Mouse (Mus musculus): Measurements from ENCODE around the gene Sos2.
"Not testable (repeated sequence)": the region's sequence is repeated elsewhere in the genome, so short reads cannot be mapped to it uniquely, and the experiment has no call there.

Sos2 gene

DNA sequence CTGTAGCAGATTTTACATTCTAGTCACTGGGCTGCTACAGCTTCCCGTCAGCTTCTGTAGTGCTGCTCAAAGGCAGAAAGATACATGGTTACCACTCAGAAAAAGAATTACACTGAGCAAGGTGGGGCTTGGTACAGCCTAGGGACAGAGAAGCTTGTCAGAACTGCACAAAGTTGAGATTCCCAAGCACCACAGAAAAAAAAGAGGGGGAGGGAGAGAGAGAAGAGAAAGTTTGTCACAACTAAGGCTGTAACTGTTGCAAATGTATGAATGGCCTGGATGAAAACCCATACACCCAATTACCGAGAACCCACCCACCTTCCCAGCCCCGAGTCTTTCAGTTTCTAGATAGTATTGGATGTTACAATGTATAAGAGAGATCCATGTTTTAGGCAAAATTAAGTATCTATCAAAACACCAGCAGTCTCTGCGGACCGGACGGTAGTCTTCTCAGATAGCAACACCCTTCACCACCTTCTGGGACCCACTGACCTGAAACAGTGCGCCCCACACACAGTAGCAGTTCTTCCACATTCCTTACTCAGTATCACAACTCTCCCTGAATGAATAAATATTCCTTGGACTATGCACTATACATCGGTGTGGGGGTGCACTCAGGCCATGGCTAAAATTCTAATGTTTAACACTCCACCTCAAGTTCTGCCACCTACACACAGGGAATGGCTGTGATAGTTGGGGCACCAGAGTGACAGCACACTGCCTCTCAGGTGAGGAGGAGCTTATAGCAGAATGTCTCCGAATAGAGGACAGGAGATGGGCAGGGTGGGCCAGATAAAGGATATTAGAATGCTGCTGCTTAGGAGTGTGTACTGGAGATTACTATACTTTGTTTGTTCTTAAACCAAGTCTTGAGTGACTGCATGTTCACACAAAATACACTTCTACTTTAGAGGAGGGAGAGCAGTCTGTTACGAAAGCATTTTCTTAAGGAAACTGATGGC is 6.8 kb downstream of the Sos2 start:
- DNase-seq (ENCODE audit: low spot score in 2 of 2), result no peak

DNA sequence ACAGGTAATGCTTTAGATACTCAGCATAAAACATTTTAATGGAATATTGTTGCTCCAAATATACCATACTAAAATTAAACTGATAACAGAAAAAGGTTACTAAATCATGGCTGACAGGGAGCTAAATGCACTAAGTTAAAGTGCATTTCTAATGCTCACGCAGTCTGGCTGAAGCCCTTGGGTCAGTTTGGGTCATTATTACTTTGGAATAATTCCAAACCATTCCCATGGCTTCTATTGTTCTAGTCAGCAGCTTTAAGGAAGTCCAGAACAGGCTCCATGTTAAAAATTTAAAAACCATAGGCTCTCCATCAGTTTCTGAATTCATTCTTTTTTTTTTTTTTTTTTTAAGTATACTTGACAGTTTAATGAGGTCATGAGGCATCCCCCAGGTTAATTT is 7.5 kb downstream of the Sos2 start:
- DNase-seq (ENCODE audit: low spot score in 2 of 2), result no peak

GRCm38 (mm10) chr12:69666721-69667120 is 14.9 kb downstream of the Sos2 start:
- DNase-seq (ENCODE audit: low spot score in 2 of 2), result no peak

DNA sequence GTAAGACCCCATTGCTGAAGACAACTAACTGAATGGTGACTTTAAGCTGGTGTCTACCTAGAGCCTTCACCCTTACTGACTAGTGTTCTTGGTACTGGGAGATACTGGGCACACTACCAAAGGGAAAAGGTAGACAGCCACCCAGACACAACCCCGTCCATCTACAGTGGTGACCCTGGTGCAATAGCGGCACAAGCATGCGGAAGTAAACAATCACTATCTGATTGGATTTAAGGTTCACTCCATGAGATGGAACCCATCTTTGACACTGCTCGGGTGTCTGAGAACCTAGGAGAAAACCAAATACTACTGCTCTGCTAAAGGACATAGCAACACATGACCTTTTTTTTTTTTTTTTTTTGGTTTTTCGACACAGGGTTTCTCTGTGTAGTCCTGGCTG is 20.0 kb downstream of the Sos2 start:
- no peak for DNase-seq (ENCODE audit: low spot score in 2 of 2)

DNA sequence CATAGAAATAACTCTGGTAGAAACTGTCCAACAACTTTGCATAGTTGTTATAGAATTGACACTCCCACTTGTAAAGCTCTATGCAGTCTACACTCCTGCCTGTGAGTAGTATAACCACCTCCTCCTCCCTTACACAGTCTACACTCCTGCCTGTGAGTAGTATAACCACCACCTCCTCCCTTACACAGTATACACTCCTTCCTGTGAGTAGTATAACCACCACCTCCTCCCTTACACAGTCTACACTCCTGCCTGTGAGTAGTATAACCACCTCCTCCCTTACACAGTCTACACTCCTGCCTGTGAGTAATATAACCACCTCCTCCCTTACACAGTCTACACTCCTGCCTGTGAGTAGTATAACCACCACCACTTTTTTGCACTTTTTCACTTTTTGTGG is 27.7 kb downstream of the Sos2 start:
- not testable (repeated sequence) for DNase-seq (ENCODE audit: low spot score in 2 of 2)

GRCm38 (mm10) chr12:69649511-69649910 is 32.1 kb downstream of the Sos2 start:
- DNase-seq (ENCODE audit: low spot score in 2 of 2), result no peak

GRCm38 (mm10) chr12:69645821-69646616 is 35.6 kb downstream of the Sos2 start:
- DNase-seq (ENCODE audit: low spot score in 2 of 2), result no peak

GRCm38 (mm10) chr12:69644877-69645276 is 36.8 kb downstream of the Sos2 start:
- DNase-seq (ENCODE audit: low spot score in 2 of 2), result no peak

GRCm38 (mm10) chr12:69642877-69643276 is 38.8 kb downstream of the Sos2 start:
- no peak for DNase-seq (ENCODE audit: low spot score in 2 of 2)

DNA sequence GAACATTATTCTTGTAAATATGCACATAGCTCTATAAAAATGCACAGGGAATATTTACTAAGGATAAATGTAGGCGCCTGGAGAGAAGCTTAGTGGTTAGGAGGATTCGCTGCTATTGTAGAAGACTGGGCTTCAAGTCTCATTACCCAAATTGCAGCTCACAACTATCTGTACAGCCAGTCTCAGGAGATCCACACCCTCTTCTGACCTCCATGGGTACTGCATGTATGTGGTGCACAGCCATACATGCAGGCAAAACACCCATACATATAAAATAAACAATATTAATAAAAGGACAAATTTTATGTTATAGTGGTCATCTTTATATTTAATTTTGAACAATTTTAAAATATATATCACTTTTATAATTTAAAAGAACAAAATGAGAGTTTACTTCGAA is 46.9 kb downstream of the Sos2 start:
- no peak for DNase-seq (ENCODE audit: low spot score in 2 of 2)

- DNase-seq (ENCODE audit: low spot score in 2 of 2), result not testable (repeated sequence)
Measured at GRCm38 (mm10) chr12:69618590-69618989, 63.1 kb downstream of the Sos2 start.

GRCm38 (mm10) chr12:69604367-69604766 is 77.3 kb downstream of the Sos2 start:
- DNase-seq (ENCODE audit: low spot score in 2 of 2), result no peak

DNA sequence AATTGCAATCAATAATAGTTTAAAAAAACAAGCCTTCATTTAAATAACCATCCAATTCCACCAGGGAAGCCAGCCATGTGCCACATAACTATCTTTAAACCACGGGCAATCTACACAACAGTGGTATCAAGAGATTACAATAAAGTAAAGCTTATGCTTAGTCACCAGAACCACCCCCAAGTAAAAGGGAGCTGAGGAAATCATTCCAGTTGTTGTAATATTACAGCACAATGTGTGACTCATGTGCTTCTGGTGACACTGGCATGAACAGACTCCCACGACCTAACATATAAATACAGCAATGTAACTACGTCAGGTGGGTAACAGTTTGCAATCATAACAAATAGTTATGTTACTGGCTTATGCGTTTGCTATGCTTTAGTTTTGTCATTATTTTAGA is 84.2 kb downstream of the Sos2 start:
- no peak for DNase-seq (ENCODE audit: low spot score in 2 of 2)

DNA sequence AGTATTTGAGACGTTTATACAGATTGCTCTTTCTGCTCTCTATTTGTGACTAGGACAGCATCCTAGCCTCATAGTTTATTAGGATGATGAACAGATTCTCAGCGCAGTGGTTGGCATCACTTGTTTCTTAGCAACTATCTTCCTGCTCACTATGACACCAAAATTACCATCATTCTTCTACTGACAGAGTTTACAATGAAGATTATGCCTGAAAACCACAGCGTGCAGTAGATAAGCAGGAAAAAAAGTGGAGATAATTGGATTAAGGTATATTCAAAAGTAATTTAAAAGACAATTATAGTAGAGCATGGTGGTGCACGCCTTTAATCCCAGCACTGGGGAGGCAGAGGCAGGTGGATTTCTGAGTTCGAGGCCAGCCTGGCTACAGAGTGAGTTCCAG is 88.5 kb downstream of the Sos2 start:
- DNase-seq (ENCODE audit: low spot score in 2 of 2), result no peak

- no peak for DNase-seq (ENCODE audit: low spot score in 2 of 2)
Measured at GRCm38 (mm10) chr12:69583270-69583629, 98.4 kb downstream of the Sos2 start.

GRCm38 (mm10) chr12:69582613-69583269 is 98.9 kb downstream of the Sos2 start, which contains the start of gene Vcpkmt:
Vcpkmt (minus strand) TSS chr12:69583028.
- DNase-seq (ENCODE audit: low spot score in 2 of 2), result peak; percentile 80 to 81

DNA sequence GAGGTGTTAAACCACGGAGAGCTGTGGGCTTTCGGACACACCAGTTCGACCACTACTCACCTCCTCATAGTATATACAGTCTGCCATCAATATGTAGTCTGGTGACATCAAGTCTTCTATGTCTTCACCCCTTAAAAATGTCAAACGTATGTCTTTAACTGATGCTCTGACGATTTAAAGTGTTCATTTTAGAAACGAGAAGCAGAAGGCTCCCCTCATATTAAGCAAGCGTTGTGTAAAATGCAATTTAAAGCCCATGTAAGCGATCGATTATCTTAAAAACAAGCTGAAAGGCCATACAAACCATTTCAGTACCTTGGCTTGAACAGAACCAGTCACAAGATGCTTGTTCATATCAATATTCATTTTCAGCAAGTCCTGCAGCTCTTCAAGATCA is 99.4 kb downstream of the Sos2 start:
- DNase-seq (ENCODE audit: low spot score in 2 of 2), result no peak

DNA sequence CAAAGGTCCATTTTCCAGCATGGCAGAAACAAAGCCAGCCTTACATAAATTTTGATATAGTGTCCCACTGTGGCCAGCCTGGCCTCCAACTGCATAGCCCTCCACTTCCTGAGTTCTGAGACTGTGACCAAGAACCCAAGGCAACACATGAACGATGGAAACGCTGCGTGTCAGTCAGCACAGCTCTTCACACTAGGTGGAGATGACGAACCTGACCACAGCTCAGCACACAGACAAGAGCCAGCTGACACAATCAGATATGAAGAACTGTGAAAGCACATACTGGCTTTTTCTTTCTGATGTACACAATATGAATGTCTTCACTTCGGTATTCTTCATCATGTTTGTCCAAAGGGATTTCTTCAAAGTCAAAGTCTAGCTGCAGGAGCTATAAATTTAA is 102.0 kb downstream of the Sos2 start:
- DNase-seq (ENCODE audit: low spot score in 2 of 2), result no peak

GRCm38 (mm10) chr12:69576120-69576627 is 105.5 kb downstream of the Sos2 start:
- no peak for DNase-seq (ENCODE audit: low spot score in 2 of 2)

DNA sequence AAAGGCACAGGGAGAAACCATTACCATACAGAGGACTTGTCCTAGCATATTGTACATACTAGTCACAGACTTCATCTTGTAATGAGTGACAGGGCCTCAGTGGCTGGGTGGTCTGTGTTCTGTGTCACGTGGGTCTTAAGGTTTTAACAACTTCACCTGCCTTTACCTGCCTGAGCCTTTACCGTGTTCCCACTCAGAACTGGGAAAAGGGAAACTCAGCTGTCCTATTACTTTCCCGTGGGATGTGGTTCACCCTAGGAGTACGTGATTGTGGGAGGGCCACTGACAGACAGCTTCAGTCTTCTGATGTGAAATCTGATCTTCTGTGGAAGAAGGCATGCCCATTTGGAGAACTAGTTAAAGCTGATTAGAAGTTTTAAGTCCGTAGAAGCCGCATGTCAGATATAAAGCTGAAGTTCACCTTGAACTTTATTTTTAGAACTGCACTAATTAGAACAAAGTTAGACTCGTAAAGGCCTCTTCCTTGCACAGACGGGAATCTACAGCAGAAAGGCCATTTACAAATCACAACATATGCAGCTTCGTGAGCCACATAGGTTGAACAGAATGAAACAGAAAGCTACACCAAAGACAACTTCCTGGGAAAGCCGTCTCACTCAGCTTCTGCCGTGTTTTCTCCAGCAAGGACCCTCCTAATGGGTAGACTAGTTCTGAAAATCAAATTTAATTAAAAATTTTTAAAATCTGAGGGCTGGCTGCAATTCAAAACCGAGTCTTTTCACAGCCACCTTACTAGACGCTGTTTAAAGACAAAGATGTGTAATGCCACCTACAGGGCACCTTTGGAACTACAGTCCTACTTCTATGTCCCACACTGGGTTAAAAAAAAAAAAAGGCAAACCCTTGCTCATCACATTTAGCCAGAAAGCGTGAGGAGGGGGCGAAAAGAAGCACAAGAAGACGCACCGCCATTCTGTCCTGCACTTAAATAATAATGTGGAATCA is 107.5 kb downstream of the Sos2 start:
- DNase-seq (ENCODE audit: low spot score in 2 of 2), result peak; percentile 49 to 79

DNA sequence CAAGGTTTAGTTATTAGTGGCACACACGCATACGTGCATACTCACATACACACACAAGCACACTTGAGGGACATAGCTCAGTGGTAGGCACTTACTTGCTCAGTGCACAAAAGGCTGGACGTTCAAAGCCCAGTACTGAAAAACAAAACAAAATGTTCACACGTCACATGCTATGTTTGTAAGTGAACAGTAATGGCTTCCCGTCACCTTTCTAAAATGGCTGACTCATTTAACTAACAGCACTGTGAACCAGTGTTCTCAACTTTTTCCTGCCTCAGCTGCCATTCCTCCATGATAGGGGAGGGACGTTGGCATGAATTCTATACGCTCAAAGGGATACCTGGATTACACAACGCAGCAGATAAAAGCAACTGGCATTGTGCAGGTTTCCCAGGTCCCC is 108.4 kb downstream of the Sos2 start:
- no peak for DNase-seq (ENCODE audit: low spot score in 2 of 2)

Measured in frontal cortex, postnatal 25 days (tissue).